ENCODE assay signal across 8 mouse cellular contexts in genomic region chr7:123398828-123399227, GRCm38 (mm10). TPM values are rescaled to one million over a fixed set of nuclear protein-coding genes. Genes with fewer than 3 reads are reported as not detected.
DNase-seq lines count a peak whose midpoint lies in the region; ATAC-seq and TF ChIP-seq lines count a peak whose summit lies in the region.

No protein-coding gene starts in this region.

- 26% methylated on average over 7 of the region's 7 CpGs for WGBS in embryonic facial prominence, embryonic 10.5 days
- WGBS in lung, postnatal 0 days: 23% methylated on average over 7 of the region's 7 CpGs
- WGBS in small intestine, adult 2 months: 27% methylated on average over 7 of the region's 7 CpGs

- no peaks in the 10 kb centered on the region for H3K4me1 ChIP-seq in embryonic facial prominence, embryonic 10.5 days
- no peaks in the 10 kb centered on the region for H3K4me1 ChIP-seq in lung, postnatal 0 days (ENCODE audit: insufficient read depth, low read depth, low read length)
- peaks cover 18% of the 10 kb centered on the region for H3K4me1 ChIP-seq in small intestine, adult 2 months (ENCODE audit: control insufficient read depth, insufficient read depth, insufficient read length, low read length)

- TF ChIP-seq EP300 in lung, postnatal 0 days (IDR thresholded peaks at IDR 0.05): no peak

- intact Hi-C loops in heart, postnatal 14 days (cut with DNase I): loop anchor here (1.0 to 10.0 kb wide), 3 partner anchors 66 to 404 kb away; no protein-coding TSS in a partner anchor

- no peak overlapping the region for H3K4me3 ChIP-seq in embryonic facial prominence, embryonic 10.5 days
- no peak overlapping the region for H3K4me3 ChIP-seq in lung, postnatal 0 days (ENCODE audit: low read depth, low read length)
- H3K4me3 ChIP-seq in small intestine, adult 2 months (ENCODE audit: low read depth, low read length): no peak overlapping the region

- H3K36me3 ChIP-seq in embryonic facial prominence, embryonic 10.5 days (replicated peaks): peaks cover 24% of the 10 kb centered on the region
- H3K36me3 ChIP-seq in lung, postnatal 0 days (ENCODE audit: insufficient read depth, low read length): peaks cover 4% of the 10 kb centered on the region; the same call in 1 of the 2 replicates
- H3K36me3 ChIP-seq in small intestine, adult 2 months (ENCODE audit: control insufficient read depth, insufficient read depth, low read length): peaks cover 22% of the 10 kb centered on the region

- no peak overlapping the region for H3K27ac ChIP-seq in embryonic facial prominence, embryonic 10.5 days (replicated peaks)
- no peak overlapping the region for H3K27ac ChIP-seq in lung, postnatal 0 days (ENCODE audit: low read length)
- H3K27ac ChIP-seq in small intestine, adult 2 months (ENCODE audit: insufficient read depth, low read depth, low read length): no peak overlapping the region

- peak; percentile 59; the same call in 1 of the 2 replicates for ATAC-seq in lung, postnatal 0 days

- no peak overlapping the region for H3K4me2 ChIP-seq in lung, postnatal 0 days (replicated peaks; ENCODE audit: low read depth, low read length)

- no peak for TF ChIP-seq POLR2A in small intestine, adult 2 months (IDR thresholded peaks at IDR 0.05; ENCODE audit: low read depth, low read length)

- H3K27me3 ChIP-seq in embryonic facial prominence, embryonic 10.5 days (replicated peaks; ENCODE audit: low read depth, poor library complexity, severe bottlenecking): no peaks in the 10 kb centered on the region
- H3K27me3 ChIP-seq in lung, postnatal 0 days (replicated peaks; ENCODE audit: insufficient read depth, low read length): no peaks in the 10 kb centered on the region
- no peaks in the 10 kb centered on the region for H3K27me3 ChIP-seq in small intestine, adult 2 months (ENCODE audit: control insufficient read depth, insufficient read depth, low read length)

- peak; percentile 85 for TF ChIP-seq CTCF in lung, postnatal 0 days (IDR thresholded peaks at IDR 0.05)
- peak; percentile 35; the same call in 1 of the 2 replicates for TF ChIP-seq CTCF in small intestine, adult 2 months (IDR thresholded peaks at IDR 0.05; ENCODE audit: extremely low read depth, insufficient read length, insufficient replicate concordance, low read depth, low read length)

- no peaks in the 10 kb centered on the region for H3K9me3 ChIP-seq in embryonic facial prominence, embryonic 10.5 days
- no peaks in the 10 kb centered on the region for H3K9me3 ChIP-seq in lung, postnatal 0 days (ENCODE audit: low read length)

- peak; percentile 42 to 61 for DNase-seq in left cerebral cortex, adult 18-20 months (ENCODE audit: low spot score in 2 of 2)
- DNase-seq in left cerebral cortex, adult 8-10 months (ENCODE audit: low spot score in 2 of 2): no peak
- peak; percentile 77 for DNase-seq in adrenal gland, postnatal 14 days
- DNase-seq in embryonic facial prominence, embryonic 10.5 days (ENCODE audit: low spot score): peak; percentile 56
- DNase-seq in heart, postnatal 14 days: peak; percentile 43 to 72
- DNase-seq in kidney, postnatal 4 days: peak; percentile 52 to 68
- peak; percentile 88 for DNase-seq in lung, postnatal 0 days (ENCODE audit: low spot score)

- no peak overlapping the region for H3K9ac ChIP-seq in lung, postnatal 0 days (replicated peaks; ENCODE audit: low read depth)

RNA-seq across cellular contexts. Expression of gene Arhgap17, which starts 29.1 kb away (rescaled TPM):
- 10 to 100 TPM; 18.9 to 20.5 TPM for total RNA-seq in left cerebral cortex, adult 18-20 months (2021)
- total RNA-seq in left cerebral cortex, adult 8-10 months (2022): 10 to 100 TPM; 13.8 to 23.7 (median 20.0) TPM
- total RNA-seq in adrenal gland, postnatal 14 days (2021): 43.7 and 47.7 TPM in 2 replicates
- 28.5 and 32.3 TPM in 2 replicates for polyA plus RNA-seq in embryonic facial prominence, embryonic 10.5 days (2016; fragmentation: Nextera tagmentation; extraction: Ambion mirVana)
- 10 to 100 TPM; 17.6 to 25.0 TPM for total RNA-seq in heart, postnatal 14 days (2021)
- polyA plus RNA-seq in lung, postnatal 0 days (2015; fragmentation: Nextera tagmentation; extraction: Ambion mirVana): 13.4 and 14.5 TPM in 2 replicates
- polyA plus RNA-seq in small intestine, adult 2 months (2012; rRNA removed): 24.7 and 69.8 TPM in 2 replicates

RNA-seq across cellular contexts. Expression of gene Lcmt1, which starts 29.2 kb away (rescaled TPM):
- total RNA-seq in left cerebral cortex, adult 18-20 months (2021): 10 to 100 TPM; 86.8 to 87.7 TPM
- 10 to 100 TPM; 78.5 to 85.2 (median 82.0) TPM for total RNA-seq in left cerebral cortex, adult 8-10 months (2022)
- 23.2 and 26.2 TPM in 2 replicates for total RNA-seq in adrenal gland, postnatal 14 days (2021)
- 49.6 and 53.5 TPM in 2 replicates for polyA plus RNA-seq in embryonic facial prominence, embryonic 10.5 days (2016; fragmentation: Nextera tagmentation; extraction: Ambion mirVana)
- total RNA-seq in heart, postnatal 14 days (2021): 10 to 100 TPM; 25.0 to 25.3 TPM
- 24.4 and 26.0 TPM in 2 replicates for polyA plus RNA-seq in lung, postnatal 0 days (2015; fragmentation: Nextera tagmentation; extraction: Ambion mirVana)
- 21.5 and 21.6 TPM in 2 replicates for polyA plus RNA-seq in small intestine, adult 2 months (2012; rRNA removed)

Comparison
In these comparisons a context has a peak if more than half of its experiments do, and no peak if none do; other contexts are left out.
1. DNase-seq: peak in left cerebral cortex, adult 18-20 months (2 of 2), adrenal gland, postnatal 14 days (single experiment), embryonic facial prominence, embryonic 10.5 days (single experiment), heart, postnatal 14 days (2 of 2), kidney, postnatal 4 days (2 of 2) and lung, postnatal 0 days (single experiment); none in left cerebral cortex, adult 8-10 months (0 of 2).